In genomic region chr13:67112096-67112495, GRCm38 (mm10) we compare ENCODE assay signal across 19 mouse cellular contexts. TPM values are rescaled to one million over a fixed set of nuclear protein-coding genes. Genes with fewer than 3 reads are reported as not detected.
DNase-seq lines count a peak whose midpoint lies in the region; ATAC-seq and TF ChIP-seq lines count a peak whose summit lies in the region.
"Had no signal": no experiment of that assay in that cellular context is flagged by ENCODE, and none has a peak within 500 bp of the region (broad histone marks: within the 10 kb centered on the region; RNA-seq: fewer than 3 reads in every experiment).

No protein-coding gene starts in this region.

- no peaks in the 10 kb centered on the region for H3K27me3 ChIP-seq in kidney, adult 2 months (replicated peaks; ENCODE audit: control insufficient read depth, insufficient read depth, low read length)
- H3K27me3 ChIP-seq in kidney, embryonic 14.5 days (ENCODE audit: control insufficient read depth, insufficient read depth, low read length), result no peaks in the 10 kb centered on the region
- H3K27me3 ChIP-seq: forebrain, embryonic 15.5 days; limb, embryonic 12.5 days; liver, embryonic 15.5 days; megakaryocyte, embryonic 14.5 days; neural tube, embryonic 13.5 days had no signal

- no peak for ATAC-seq in kidney, embryonic 14.5 days (ENCODE audit: low FRiP score, low TSS enrichment)
- ATAC-seq: activated CD4-positive, CD25-positive, alpha-beta regulatory T cell, adult 4 months; forebrain, embryonic 15.5 days had no signal

- TF ChIP-seq POLR2A in kidney, adult 2 months (IDR thresholded peaks at IDR 0.05; ENCODE audit: low read depth, low read length), result no peak

- peak; percentile 21 for DNase-seq in adrenal gland, postnatal 14 days
- DNase-seq in adrenal gland, postnatal 25 days, result no peak
- DNase-seq in kidney, adult 2 months, result peak; percentile 43
- peak; percentile 29 for DNase-seq in right cerebral cortex, adult 18-20 months
- DNase-seq in right cerebral cortex, postnatal 4 days, result no peak
- peak; percentile 27 to 29 for DNase-seq in right cerebral cortex, postnatal 10 days (ENCODE audit: low spot score in 2 of 2)
- no peak for DNase-seq in testis, postnatal 14 days (ENCODE audit: low spot score)
- DNase-seq: cerebellum, adult 9-10 months; embryo, embryonic 11 days; gastrocnemius, postnatal 25 days; thymus, adult 2 months had no signal

- no peak overlapping the region for H3K4me3 ChIP-seq in kidney, adult 2 months (ENCODE audit: insufficient read depth, low read depth, low read length)
- no peak overlapping the region for H3K4me3 ChIP-seq in kidney, embryonic 14.5 days (ENCODE audit: low read length)
- H3K4me3 ChIP-seq: forebrain, embryonic 15.5 days; limb, embryonic 12.5 days; liver, embryonic 15.5 days; megakaryocyte, embryonic 14.5 days; neural tube, embryonic 13.5 days had no signal

- no peaks in the 10 kb centered on the region for H3K9me3 ChIP-seq in kidney, embryonic 14.5 days (ENCODE audit: control insufficient read depth, low read length)
- H3K9me3 ChIP-seq: forebrain, embryonic 15.5 days; G1E; limb, embryonic 12.5 days; liver, embryonic 15.5 days; neural tube, embryonic 13.5 days had no signal

- no peak overlapping the region for H3K27ac ChIP-seq in kidney, adult 2 months (ENCODE audit: insufficient read depth, low read depth, low read length)
- no peak overlapping the region for H3K27ac ChIP-seq in kidney, embryonic 14.5 days (ENCODE audit: low read depth, low read length)
- H3K27ac ChIP-seq: forebrain, embryonic 15.5 days; limb, embryonic 12.5 days; liver, embryonic 15.5 days; neural tube, embryonic 13.5 days had no signal

- WGBS in kidney, adult 2 months, result 78% methylated on average over 12 of the region's 12 CpGs
- WGBS in kidney, embryonic 14.5 days, result 80% methylated on average over 12 of the region's 12 CpGs

- no peak overlapping the region for H3K4me2 ChIP-seq in kidney, embryonic 14.5 days (replicated peaks; ENCODE audit: low read depth, low read length)
- H3K4me2 ChIP-seq: forebrain, embryonic 15.5 days; limb, embryonic 12.5 days; liver, embryonic 15.5 days; neural tube, embryonic 13.5 days had no signal

- peaks cover 4% of the 10 kb centered on the region for H3K4me1 ChIP-seq in kidney, adult 2 months (ENCODE audit: control insufficient read depth, insufficient read depth, low read length)
- peaks cover 5% of the 10 kb centered on the region for H3K4me1 ChIP-seq in kidney, embryonic 14.5 days (ENCODE audit: control insufficient read depth, insufficient read depth, low read length)

- no peak overlapping the region for H3K9ac ChIP-seq in kidney, embryonic 14.5 days (ENCODE audit: low read depth, low read length)
- H3K9ac ChIP-seq: forebrain, embryonic 15.5 days; limb, embryonic 12.5 days; liver, embryonic 15.5 days; neural tube, embryonic 13.5 days had no signal

- H3K36me3 ChIP-seq in kidney, adult 2 months (ENCODE audit: control insufficient read depth, insufficient read depth, low read length), result no peaks in the 10 kb centered on the region
- no peaks in the 10 kb centered on the region for H3K36me3 ChIP-seq in kidney, embryonic 14.5 days (ENCODE audit: control insufficient read depth, insufficient read depth, low read length)
- H3K36me3 ChIP-seq: forebrain, embryonic 15.5 days; G1E; limb, embryonic 12.5 days; liver, embryonic 15.5 days; neural tube, embryonic 13.5 days had no signal

- no peak for TF ChIP-seq CTCF in kidney, adult 2 months (conservative IDR thresholded peaks at IDR 0.05; ENCODE audit: insufficient read depth, insufficient read length, low read depth, low read length)

RNA-seq across cellular contexts. Expression of gene Gm28557, which starts 3.7 kb away (rescaled TPM):
- total RNA-seq in adrenal gland, postnatal 14 days (2021), result 3.4 and 4.2 TPM in 2 replicates
- total RNA-seq in adrenal gland, postnatal 25 days (2021), result 7.8 and 9.5 TPM in 2 replicates
- 4.0 and 5.0 TPM in 2 replicates for polyA plus RNA-seq in kidney, adult 2 months (2012; rRNA removed)
- 3.3 and 4.6 TPM in 2 replicates for polyA plus RNA-seq in kidney, embryonic 14.5 days (2014; fragmentation: Nextera tagmentation; extraction: Ambion mirVana)

RNA-seq across cellular contexts. Expression of gene Rslcan18, which starts 4.0 kb away (rescaled TPM):
- total RNA-seq in adrenal gland, postnatal 14 days (2021), result 0.90 and 1.0 TPM in 2 replicates
- total RNA-seq in adrenal gland, postnatal 25 days (2021), result 1.3 and 1.7 TPM in 2 replicates
- 0.31 and 0.53 TPM in 2 replicates for polyA plus RNA-seq in kidney, adult 2 months (2012; rRNA removed)
- 0.43 and 0.45 TPM in 2 replicates for polyA plus RNA-seq in kidney, embryonic 14.5 days (2014; fragmentation: Nextera tagmentation; extraction: Ambion mirVana)
- polyA plus RNA-seq: neural tube, embryonic 13.5 days had no signal

RNA-seq across cellular contexts. Expression of gene Zfp759, which starts 9.4 kb away (rescaled TPM):
- total RNA-seq in adrenal gland, postnatal 14 days (2021), result 4.6 and 5.5 TPM in 2 replicates
- 5.7 TPM in 2 replicates for total RNA-seq in adrenal gland, postnatal 25 days (2021)
- 0.31 and 0.39 TPM in 2 replicates for polyA plus RNA-seq in kidney, adult 2 months (2012; rRNA removed)
- 1.7 and 2.9 TPM in 2 replicates for polyA plus RNA-seq in kidney, embryonic 14.5 days (2014; fragmentation: Nextera tagmentation; extraction: Ambion mirVana)

RNA-seq across cellular contexts. Expression of gene Zfp708, which starts 14.3 kb away (rescaled TPM):
- 1.1 TPM in 2 replicates for total RNA-seq in adrenal gland, postnatal 14 days (2021)
- total RNA-seq in adrenal gland, postnatal 25 days (2021), result 0.46 and 2.2 TPM in 2 replicates
- 0.15 and 0.48 TPM in 2 replicates for polyA plus RNA-seq in kidney, adult 2 months (2012; rRNA removed)
- 7.3 and 8.4 TPM in 2 replicates for polyA plus RNA-seq in kidney, embryonic 14.5 days (2014; fragmentation: Nextera tagmentation; extraction: Ambion mirVana)

RNA-seq across cellular contexts. Expression of gene Zfp712, which starts 51.1 kb away (rescaled TPM):
- total RNA-seq in adrenal gland, postnatal 14 days (2021), result 1.3 and 1.7 TPM in 2 replicates
- 2.5 and 2.7 TPM in 2 replicates for total RNA-seq in adrenal gland, postnatal 25 days (2021)
- 0.16 and 0.19 TPM in 2 replicates for polyA plus RNA-seq in kidney, adult 2 months (2012; rRNA removed)
- polyA plus RNA-seq in kidney, embryonic 14.5 days (2014; fragmentation: Nextera tagmentation; extraction: Ambion mirVana), result 3.9 and 4.8 TPM in 2 replicates

Comparison
In these comparisons a context has a peak if more than half of its experiments do, and no peak if none do; other contexts are left out.
1. DNase-seq: peak in adrenal gland, postnatal 14 days (single experiment), kidney, adult 2 months (single experiment), right cerebral cortex, adult 18-20 months (single experiment) and right cerebral cortex, postnatal 10 days (2 of 2); none in adrenal gland, postnatal 25 days (single experiment), right cerebral cortex, postnatal 4 days (single experiment) and testis, postnatal 14 days (single experiment).